Mouse (Mus musculus) brain, embryonic 14.5 days (tissue): ENCODE data around the gene Cpb2. TPM values are rescaled to one million over a fixed set of nuclear protein-coding genes. Genes with fewer than 3 reads are reported as not detected.

Experiments
- DNase-seq: peaks from one replicate; pipeline ENCODE4 v3.0.0-alpha.2; 2011; ENCODE audit warnings: low read depth
- CTCF ChIP-seq: fragments of 200-500 bp; IDR thresholded peaks from 2 replicates; pipeline ENCODE4 v1.5.1; 2012; ENCODE audit warnings: inconsistent platforms, mild to moderate bottlenecking, moderate library complexity, borderline replicate concordance; ENCODE audit not compliant: insufficient read depth, insufficient read length; ENCODE audit errors: extremely low read depth
- POLR2A ChIP-seq: fragments of 200-500 bp; IDR thresholded peaks from 2 replicates; pipeline ENCODE4 v1.6.1; 2012; ENCODE audit warnings: mild to moderate bottlenecking, inconsistent platforms, borderline replicate concordance; ENCODE audit not compliant: poor library complexity, insufficient read depth, insufficient read length, severe bottlenecking; ENCODE audit errors: extremely low read depth
- polyA plus RNA-seq: library from polyadenylated mRNA; depleted of rRNA; stranded (reverse); fragments of >200 nt; gene quantifications from 2 replicates; pipeline ENCODE4 v1.2.3, GENCODE M21; 2012

Cpb2 gene
- polyA plus RNA-seq, 1 experiment, result not detected

- no peak for TF ChIP-seq CTCF
- TF ChIP-seq POLR2A, result no peak
- DNase-seq, result peak; percentile 73
Measured at GRCm38 (mm10) chr14:75246024-75247000, 4.2 kb downstream of the Cpb2 start.

- TF ChIP-seq CTCF, result no peak
- TF ChIP-seq POLR2A, result no peak
- DNase-seq, result no peak
Measured at GRCm38 (mm10) chr14:75250432-75250831, 8.3 kb downstream of the Cpb2 start.

- peak; percentile 21 for DNase-seq
- peak; percentile 54; the same call in 1 of the 2 replicates for TF ChIP-seq CTCF
- TF ChIP-seq POLR2A, result no peak
Measured at GRCm38 (mm10) chr14:75256521-75256920, 14.4 kb downstream of the Cpb2 start.

- TF ChIP-seq CTCF (no peak), POLR2A (no peak)
- no peak for DNase-seq
Measured at GRCm38 (mm10) chr14:75269531-75269930, 27.4 kb downstream of the Cpb2 start.

GRCm38 (mm10) chr14:75279716-75280115, 37.6 kb downstream of the Cpb2 start:
- peak; percentile 56 for DNase-seq
- TF ChIP-seq CTCF (no peak), POLR2A (no peak)

GRCm38 (mm10) chr14:75280406-75280805, 38.3 kb downstream of the Cpb2 start:
- TF ChIP-seq CTCF, result no peak
- no peak for TF ChIP-seq POLR2A
- peak; percentile 72 for DNase-seq

GRCm38 (mm10) chr14:75283609-75284192, 41.6 kb downstream of the Cpb2 start:
- DNase-seq, result no peak
- TF ChIP-seq CTCF, result no peak
- TF ChIP-seq POLR2A, result no peak

GRCm38 (mm10) chr14:75284193-75284915, 42.3 kb downstream of the Cpb2 start, which contains the start of gene Zc3h13:
TSS of gene Zc3h13 (plus strand) at chr14:75284373.
- peak; percentile 97 for DNase-seq

GRCm38 (mm10) chr14:75301081-75301480, 59.0 kb downstream of the Cpb2 start:
- TF ChIP-seq CTCF, result no peak
- TF ChIP-seq POLR2A, result no peak
- DNase-seq, result no peak

More at GRCm38 (mm10) chr14:75284193-75284915, 42.3 kb downstream of the Cpb2 start, which contains the start of gene Zc3h13:
- TF ChIP-seq CTCF (no peak), POLR2A (peak; percentile 76; the same call in 1 of the 2 replicates)

- DNase-seq, result no peak
- no peak for TF ChIP-seq CTCF
Measured at GRCm38 (mm10) chr14:75303807-75304206, 61.7 kb downstream of the Cpb2 start.

GRCm38 (mm10) chr14:75307855-75308254, 65.8 kb downstream of the Cpb2 start:
- DNase-seq, result peak; percentile 65
- no peak for TF ChIP-seq CTCF
- no peak for TF ChIP-seq POLR2A

- TF ChIP-seq POLR2A (no peak), CTCF (peak; percentile 68)
- peak; percentile 74 for DNase-seq
Measured at GRCm38 (mm10) chr14:75309336-75309992, 67.4 kb downstream of the Cpb2 start.
